Mouse (Mus musculus) brain, embryonic 14.5 days (tissue): ENCODE results near the gene Plekhg3.

Experiments used
- CTCF ChIP-seq: fragments of 200-500 bp; IDR thresholded peaks from 2 replicates; pipeline ENCODE4 v1.5.1; 2012; ENCODE audit warnings: inconsistent platforms, mild to moderate bottlenecking, moderate library complexity, borderline replicate concordance; ENCODE audit not compliant: insufficient read depth, insufficient read length; ENCODE audit errors: extremely low read depth
- POLR2A ChIP-seq: fragments of 200-500 bp; IDR thresholded peaks from 2 replicates; pipeline ENCODE4 v1.6.1; 2012; ENCODE audit warnings: mild to moderate bottlenecking, inconsistent platforms, borderline replicate concordance; ENCODE audit not compliant: poor library complexity, insufficient read depth, insufficient read length, severe bottlenecking; ENCODE audit errors: extremely low read depth

DNA sequence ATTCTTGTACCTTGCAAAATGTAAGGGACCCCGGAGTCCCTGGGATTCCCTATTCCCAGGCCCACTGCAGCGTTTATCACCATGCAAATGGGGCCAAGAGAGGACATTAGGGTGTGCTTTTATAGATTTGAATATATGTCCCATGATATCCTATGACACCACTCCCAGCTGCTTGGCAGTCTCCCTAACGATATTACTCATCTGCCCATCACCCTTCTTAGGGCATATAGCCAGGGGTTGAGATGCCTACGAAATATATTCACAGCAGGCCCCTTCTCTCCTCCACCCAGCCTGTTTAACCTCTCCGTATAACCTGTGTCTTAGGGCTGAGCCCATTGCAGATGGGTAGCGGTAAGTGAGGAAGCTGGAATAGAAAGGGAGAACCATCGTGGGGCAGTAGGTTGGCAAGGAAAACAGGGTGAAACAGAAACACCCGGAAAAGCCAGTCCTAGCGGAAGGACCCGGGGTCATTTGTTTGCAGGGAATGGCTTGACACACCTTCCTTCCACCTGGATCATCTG is 10.1 kb downstream of the Plekhg3 start:
- TF ChIP-seq CTCF (no peak), POLR2A (no peak)
